Mouse (Mus musculus) cerebellum, adult 2 months (tissue): ENCODE measurements at regions not wholly inside any gene's neighbourhood (a gene's known extent, or its start where the extent isn't known, plus 50 kb on each side); places are given as distances from the start of the nearest gene placed in this dataset.

Experiments used
- CTCF ChIP-seq: fragments of 200-500 bp; IDR thresholded peaks from 2 replicates; pipeline ENCODE4 v1.5.1; 2011; ENCODE audit warnings: low read depth, mild to moderate bottlenecking, control low read depth, low read length, moderate library complexity, borderline replicate concordance; ENCODE audit not compliant: insufficient read depth
- POLR2A ChIP-seq: fragments of 200-500 bp; IDR thresholded peaks from 2 replicates; pipeline ENCODE4 v1.6.1; 2011; ENCODE audit warnings: low read length, control low read depth, borderline replicate concordance; ENCODE audit not compliant: insufficient read depth

DNA sequence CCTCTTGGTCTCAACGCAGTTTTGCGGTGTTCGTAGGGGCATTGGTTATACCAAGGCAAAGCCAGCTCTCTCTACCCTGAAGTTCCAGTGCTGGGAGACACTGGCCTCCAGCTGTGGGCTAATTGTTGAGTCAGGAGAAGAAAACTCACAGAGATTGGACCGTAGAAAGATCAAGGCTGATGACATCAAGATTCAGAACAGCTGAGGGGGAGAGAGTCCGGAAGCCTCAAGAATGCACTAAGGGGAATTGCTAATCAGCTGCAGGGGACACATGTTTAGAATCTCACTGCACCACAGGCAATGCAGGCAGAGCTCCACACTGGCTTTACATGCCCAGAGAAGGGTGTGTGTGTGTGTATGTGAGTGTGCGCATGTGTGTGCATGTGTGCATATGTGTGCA lies 59.6 kb upstream of the Prickle1 start:
- TF ChIP-seq POLR2A (no peak), CTCF (no peak)
